Mouse (Mus musculus): ENCODE data around the gene Ankk1.

- TF ChIP-seq CTCF (conservative IDR thresholded peaks at IDR 0.05 in 1 of 2, IDR thresholded peaks at IDR 0.05 in 1 of 2; ENCODE audit: low read depth in 2 of 2, low read length in 2 of 2) (no peak), E2F4 (IDR thresholded peaks at IDR 0.05; ENCODE audit: insufficient replicate concordance, low read depth, low read length) (no peak), CHD2 (IDR thresholded peaks at IDR 0.05; ENCODE audit: low read length) (no peak), CHD1 (IDR thresholded peaks at IDR 0.05; ENCODE audit: low read depth, low read length) (no peak)
These were observed 1.2 kb downstream of the Ankk1 start for GRCm38 (mm10) chr9:49425585-49425984.

Measured in CH12.LX (cell line).